Mouse (Mus musculus) layer of hippocampus, adult 8-10 months (tissue): ENCODE measurements around the gene Fga. TPM values are rescaled to one million over a fixed set of nuclear protein-coding genes. Genes with fewer than 3 reads are reported as not detected.

ENCODE experiments used
- DNase-seq, 2 experiments: peaks; one replicate each; pipeline ENCODE4 v3.0.0; 2022; ENCODE audit warnings: low spot score in 2 of 2
- total RNA-seq, 4 experiments: library from RNA; stranded (reverse); gene quantifications; 2 replicates each; pipeline ENCODE4 v1.2.4; 2022

Gene Fga
- not detected for total RNA-seq

- DNase-seq: no peak
Measured at GRCm38 (mm10) chr3:83025475-83026301, at the start of gene Fga. TSS of gene Fga (plus strand) at chr3:83026076.

GRCm38 (mm10) chr3:82980818-82981217 lies 45.1 kb upstream of the Fga start:
- DNase-seq: peak in 1 of 2 experiments; percentile 14

GRCm38 (mm10) chr3:82981861-82982260 lies 44.0 kb upstream of the Fga start:
- no peak for DNase-seq

DNA sequence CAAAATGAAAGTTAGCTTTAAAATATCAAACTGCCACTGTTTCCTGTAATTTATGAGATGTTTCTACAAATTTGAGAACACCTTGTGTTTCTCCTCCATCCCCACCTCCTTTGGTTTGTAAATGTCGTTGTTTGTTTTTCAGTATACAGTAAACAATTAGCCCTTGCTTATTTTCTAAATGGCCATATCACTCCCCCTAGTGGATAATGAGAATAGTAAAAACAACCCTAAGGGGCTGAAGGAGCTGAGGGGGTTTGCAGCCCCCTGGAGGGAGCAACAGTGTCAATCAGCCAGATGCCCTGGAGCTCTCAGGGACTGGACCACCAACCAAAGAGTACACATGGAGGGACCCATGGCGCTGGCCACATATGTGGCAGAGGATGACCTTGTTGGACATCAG lies 41.0 kb upstream of the Fga start:
- DNase-seq: no peak

- no peak for DNase-seq
Measured at GRCm38 (mm10) chr3:82991963-82992362, 33.9 kb upstream of the Fga start.

DNA sequence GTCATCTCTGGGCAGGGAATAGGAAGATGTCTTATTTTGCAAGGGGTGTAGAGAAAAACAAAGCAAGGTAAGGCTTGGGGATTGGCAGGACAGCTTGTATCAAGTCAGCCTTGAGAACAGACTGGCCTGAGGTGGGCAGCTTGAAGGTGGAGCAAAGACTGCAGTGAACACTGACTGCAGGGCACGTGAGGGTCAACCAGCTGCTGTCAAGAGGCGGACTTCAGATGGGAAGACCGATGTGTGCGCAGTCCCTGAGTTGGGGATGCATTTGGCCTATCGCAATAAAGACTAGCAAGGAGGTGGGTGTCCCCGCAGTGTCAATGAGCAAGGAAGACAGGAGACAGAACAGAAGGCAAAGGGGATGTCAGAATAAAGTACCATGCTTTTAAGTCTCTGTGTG lies 32.9 kb upstream of the Fga start:
- DNase-seq: no peak

DNA sequence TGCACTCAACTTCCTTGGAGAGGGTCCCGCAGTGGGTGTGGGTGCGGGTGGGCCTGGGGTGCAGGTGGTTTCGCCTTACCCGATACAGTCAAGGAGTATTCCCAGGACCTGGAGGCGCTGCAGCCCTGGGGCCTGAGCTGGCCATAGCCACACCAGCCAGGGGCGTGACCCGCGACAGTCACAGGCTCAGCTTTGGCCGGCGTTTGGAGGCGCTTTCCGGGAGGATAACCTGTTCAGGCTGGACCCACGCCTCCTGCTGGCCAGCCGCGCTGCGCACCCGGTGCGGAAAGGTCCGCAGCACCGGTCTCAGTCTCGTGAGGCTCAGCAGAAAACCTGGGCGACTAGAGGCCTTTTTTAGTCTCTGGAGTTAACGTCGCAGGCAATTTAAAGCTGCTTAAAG lies 30.5 kb upstream of the Fga start:
- DNase-seq: no peak

GRCm38 (mm10) chr3:82996656-82997055 lies 29.2 kb upstream of the Fga start:
- DNase-seq: no peak

GRCm38 (mm10) chr3:82998772-82999463 lies 27.0 kb upstream of the Fga start:
- DNase-seq: peak; percentile 38 to 54

GRCm38 (mm10) chr3:82999995-83000394 lies 25.9 kb upstream of the Fga start:
- no peak for DNase-seq

DNA sequence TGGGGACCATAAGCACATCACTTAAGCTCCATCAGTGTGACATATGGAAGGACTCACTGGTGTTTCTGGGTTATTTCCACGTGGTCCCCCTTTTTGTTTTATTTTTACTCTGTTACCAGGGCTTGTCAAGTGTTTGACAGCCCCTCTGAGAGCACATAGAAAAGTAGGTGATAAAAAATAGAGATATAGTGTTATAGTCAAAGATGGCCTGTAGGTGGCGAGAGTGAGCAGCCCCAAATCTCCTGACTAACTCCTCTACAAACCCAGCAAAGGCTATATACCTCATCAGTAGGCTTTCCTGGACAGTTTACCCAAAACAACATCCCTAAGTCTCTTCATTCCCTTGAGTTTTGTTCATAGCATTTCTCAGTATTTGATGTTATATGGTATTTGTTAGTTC lies 23.7 kb upstream of the Fga start:
- peak in 1 of 2 experiments; percentile 23 for DNase-seq

DNA sequence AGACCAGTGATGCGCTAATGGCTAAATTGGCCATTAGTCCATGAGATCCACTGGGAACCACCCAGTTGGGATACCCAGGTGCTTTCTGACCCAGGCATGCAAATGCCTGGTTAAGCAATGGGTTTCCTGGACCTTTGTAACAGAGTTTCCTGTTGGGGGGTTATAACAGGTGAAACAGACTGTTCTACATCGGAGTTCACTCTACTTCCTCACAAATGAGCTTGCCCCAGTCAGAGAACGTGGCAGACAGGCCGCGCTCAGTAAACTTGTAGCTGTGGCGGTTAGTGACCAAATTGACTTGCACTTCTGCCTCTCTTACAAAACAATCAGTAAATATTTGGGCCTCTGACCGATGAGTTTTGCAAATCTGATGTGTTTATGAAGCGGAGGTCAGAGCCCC lies 22.8 kb upstream of the Fga start:
- DNase-seq: no peak

GRCm38 (mm10) chr3:83004801-83005200 lies 21.1 kb upstream of the Fga start:
- DNase-seq: no peak

GRCm38 (mm10) chr3:83007557-83007956 lies 18.3 kb upstream of the Fga start, which contains the start of gene Fgg:
TSS of gene Fgg (plus strand) at chr3:83007724.
- no peak for DNase-seq

DNA sequence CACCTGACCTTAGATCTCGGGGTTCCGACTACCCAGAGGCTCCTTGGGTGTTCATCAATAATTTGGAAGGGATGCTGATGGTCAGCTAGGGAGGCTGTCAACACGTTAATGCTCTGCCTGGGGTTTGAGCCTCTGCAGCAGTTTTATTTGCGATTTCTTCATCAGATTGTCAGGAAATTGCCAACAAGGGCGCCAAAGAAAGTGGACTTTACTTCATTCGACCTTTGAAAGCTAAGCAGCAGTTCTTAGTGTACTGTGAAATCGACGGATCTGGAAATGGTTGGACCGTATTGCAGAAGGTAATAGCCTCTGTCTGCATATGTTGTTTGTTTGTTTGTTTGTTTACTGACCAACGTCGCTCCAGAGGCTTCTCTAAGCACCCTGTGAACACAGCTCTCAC lies 15.6 kb upstream of the Fga start:
- no peak for DNase-seq

GRCm38 (mm10) chr3:83011136-83011535 lies 14.7 kb upstream of the Fga start:
- DNase-seq: no peak

DNA sequence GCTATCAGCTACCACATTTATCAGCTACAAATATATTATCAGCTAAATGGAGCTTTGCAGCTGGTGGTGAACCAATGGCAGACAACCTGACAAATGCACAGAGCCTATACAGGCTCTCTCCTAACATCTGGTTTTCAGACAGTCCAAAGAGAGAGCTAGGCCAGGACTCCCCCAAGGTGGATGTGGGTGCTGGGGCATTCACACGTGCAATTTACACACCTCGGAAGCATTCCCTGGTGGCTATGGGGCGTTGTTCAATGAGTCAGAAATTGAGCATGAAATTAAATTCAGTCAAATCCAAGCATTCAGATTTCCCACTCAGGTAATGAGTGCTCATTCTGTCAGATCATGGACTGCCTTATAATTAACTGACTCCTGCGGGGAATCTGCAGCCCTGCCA lies 14.3 kb upstream of the Fga start:
- DNase-seq: no peak

GRCm38 (mm10) chr3:83012636-83013035 lies 13.2 kb upstream of the Fga start:
- no peak for DNase-seq

GRCm38 (mm10) chr3:83013951-83014350 lies 11.9 kb upstream of the Fga start:
- DNase-seq: no peak

DNA sequence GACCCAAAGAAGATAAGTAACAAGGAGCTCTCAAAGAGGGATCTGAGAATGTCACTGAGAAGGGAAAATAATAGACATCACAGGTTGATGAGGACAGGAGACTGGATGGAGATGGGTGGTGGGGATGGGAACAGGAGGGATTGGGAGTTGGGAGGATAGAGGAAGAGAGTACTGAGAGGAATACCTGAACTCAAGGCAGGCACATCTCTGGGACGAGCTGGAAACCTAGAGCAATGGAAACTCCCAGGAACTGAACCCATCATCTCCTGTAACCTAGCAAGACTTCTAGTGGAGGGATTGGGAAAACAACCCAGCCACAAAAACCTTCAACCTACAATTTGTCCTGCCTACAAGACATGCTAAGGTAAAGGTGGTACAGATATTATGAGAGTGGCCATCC lies 9.6 kb upstream of the Fga start:
- no peak for DNase-seq

- DNase-seq: no peak
Measured at GRCm38 (mm10) chr3:83020387-83020786, 5.5 kb upstream of the Fga start.

DNA sequence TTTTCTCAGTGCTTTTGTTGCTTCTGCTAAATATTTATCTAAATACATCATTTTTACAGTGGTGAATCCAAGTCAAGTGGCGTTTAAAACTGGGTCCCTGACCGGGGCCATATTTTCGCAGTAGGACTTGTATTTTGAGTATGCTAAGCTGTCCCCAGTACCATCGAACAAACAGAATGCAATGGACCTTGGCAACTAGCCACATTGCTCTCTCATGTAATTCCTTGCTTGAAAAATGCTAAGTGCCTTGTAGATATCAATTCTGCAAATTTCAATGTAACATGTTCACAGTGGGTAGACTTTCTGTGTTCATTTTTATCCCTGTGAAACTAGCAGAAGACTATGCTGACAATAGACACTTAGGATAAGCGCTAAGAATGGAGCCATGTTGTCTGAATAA lies 4.7 kb upstream of the Fga start:
- no peak for DNase-seq

DNA sequence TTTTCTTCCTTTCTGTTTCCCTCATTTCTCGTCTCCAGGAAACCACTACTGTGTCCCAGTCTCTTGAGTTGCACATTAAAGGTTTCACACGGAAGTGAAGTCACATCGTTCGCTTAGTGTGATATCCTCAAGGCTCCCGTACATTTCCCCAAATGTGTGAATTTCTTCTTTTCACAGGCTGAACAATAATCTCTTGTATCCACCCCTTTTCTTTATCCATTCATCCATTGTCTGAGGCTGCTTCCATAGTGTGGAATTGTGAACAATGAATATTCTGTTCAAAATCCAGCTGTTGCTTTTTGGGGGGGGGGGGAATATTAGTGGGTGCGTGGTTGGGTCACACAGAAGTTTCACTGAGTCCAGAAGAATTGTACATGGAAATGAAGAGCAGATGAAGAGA lies 840 bp upstream of the Fga start:
- no peak for DNase-seq
